Mouse (Mus musculus) limb, embryonic 15.5 days (tissue): ENCODE measurements around the gene Emx1. TPM values are rescaled to one million over a fixed set of nuclear protein-coding genes. Genes with fewer than 3 reads are reported as not detected.
"Not testable (repeated sequence)": the region's sequence is repeated elsewhere in the genome, so short reads cannot be mapped to it uniquely, and the experiment has no call there.

Experiments
- ATAC-seq: fragments of 200-750 bp; cut with Nextera tagmentation; 2 replicates; pipeline ENCODE4 v1.8.0; 2017; ENCODE audit warnings: low read depth, moderate TSS enrichment; ENCODE audit not compliant: insufficient number of reproducible peaks, low FRiP score, low TSS enrichment
- H3K27ac ChIP-seq: fragments of 300-500 bp; sonication (generic); 2 replicates; pipeline ENCODE4 v1.5.1; 2015; ENCODE audit warnings: moderate library complexity, mild to moderate bottlenecking, inconsistent platforms
- H3K27me3 ChIP-seq: fragments of 300-500 bp; sonication (generic); 2 replicates; pipeline ENCODE4 v1.6.1; 2015; ENCODE audit warnings: inconsistent platforms
- H3K36me3 ChIP-seq: fragments of 300-500 bp; sonication (generic); 2 replicates; pipeline ENCODE4 v1.6.1; 2015; ENCODE audit warnings: inconsistent platforms
- H3K4me1 ChIP-seq: fragments of 300-500 bp; sonication (generic); 2 replicates; pipeline ENCODE4 v1.6.1; 2015; ENCODE audit warnings: inconsistent platforms
- H3K4me2 ChIP-seq: fragments of 300-500 bp; sonication (generic); 2 replicates; pipeline ENCODE4 v1.6.1; 2015; ENCODE audit warnings: mild to moderate bottlenecking, inconsistent platforms
- H3K4me3 ChIP-seq: fragments of 300-500 bp; sonication (generic); 2 replicates; pipeline ENCODE4 v1.5.1; 2015; ENCODE audit warnings: mild to moderate bottlenecking, inconsistent platforms
- H3K9ac ChIP-seq: fragments of 300-500 bp; sonication (generic); 2 replicates; pipeline ENCODE4 v1.6.1; 2015; ENCODE audit warnings: inconsistent platforms
- H3K9me3 ChIP-seq: fragments of 300-500 bp; sonication (generic); 2 replicates; pipeline ENCODE4 v1.6.1; 2016; ENCODE audit warnings: inconsistent platforms
- WGBS: fragments of 180-500 bp; shearing (Covaris S2); methylation state at CpG from one replicate; pipeline ENCODE4 v1.1.7; 2015; 5-methylcytosine and 5-hydroxymethylcytosine counted together
- polyA plus RNA-seq: library from polyadenylated mRNA; unstranded; fragments of >200 nt; fragmentation: Nextera tagmentation; extraction: Ambion mirVana; gene quantifications from 2 replicates; pipeline ENCODE4 v1.2.1, GENCODE M21; 2015

Gene Emx1
- polyA plus RNA-seq = 0.20 TPM in 1 of 2 replicates, not detected in the other

- Histone ChIP-seq H3K36me3 (no peaks in the 10 kb centered on the region), H3K27ac (no peak within 1 kb of the TSS), H3K4me3 (peak within 1 kb of the TSS; percentile 40), H3K4me1 (peaks cover 46% of the 10 kb centered on the region), H3K9ac (no peak within 1 kb of the TSS), H3K27me3 (peaks cover 84% of the 10 kb centered on the region), H3K9me3 (no peaks in the 10 kb centered on the region), H3K4me2 (peak within 1 kb of the TSS; percentile 71)
- WGBS = under 1% methylated on average over 73 of the region's 81 CpGs
- ATAC-seq = no peak
These were observed at the start of gene Emx1 for GRCm38 (mm10) chr6:85187340-85188211. Gene Emx1 (plus strand): TSS chr6:85187438.

GRCm38 (mm10) chr6:85139534-85139933, 47.7 kb upstream of the Emx1 start:
- H3K4me2 ChIP-seq = no peak overlapping the region
- WGBS = 88% methylated on average over 2 of the region's 2 CpGs

GRCm38 (mm10) chr6:85141013-85141412, 46.2 kb upstream of the Emx1 start:
- not testable (repeated sequence) for H3K9me3 ChIP-seq, H3K27ac ChIP-seq, H3K4me3 ChIP-seq, H3K4me1 ChIP-seq, H3K4me2 ChIP-seq, H3K27me3 ChIP-seq, H3K36me3 ChIP-seq, H3K9ac ChIP-seq, ATAC-seq
- WGBS = 7% methylated on average over 7 of the region's 7 CpGs

More at GRCm38 (mm10) chr6:85139534-85139933, 47.7 kb upstream of the Emx1 start:
- Histone ChIP-seq H3K4me3 (no peak overlapping the region), H3K27me3 (no peaks in the 10 kb centered on the region), H3K9ac (no peak overlapping the region), H3K9me3 (no peaks in the 10 kb centered on the region), H3K36me3 (0 out of 2 replicates have a peak, but pooled peaks cover 3% of the 10 kb centered on the region), H3K4me1 (peaks cover 6% of the 10 kb centered on the region), H3K27ac (no peak overlapping the region)
- ATAC-seq = no peak

- H3K27me3 ChIP-seq = no peaks in the 10 kb centered on the region
- no peak overlapping the region for H3K4me3 ChIP-seq
- no peaks in the 10 kb centered on the region for H3K4me1 ChIP-seq
- H3K27ac ChIP-seq = no peak overlapping the region
- no peak overlapping the region for H3K9ac ChIP-seq
- no peaks in the 10 kb centered on the region for H3K9me3 ChIP-seq
- H3K36me3 ChIP-seq = no peaks in the 10 kb centered on the region
- H3K4me2 ChIP-seq = no peak overlapping the region
- 57% methylated on average over 3 of the region's 3 CpGs for WGBS
- no peak for ATAC-seq
These were observed 42.8 kb upstream of the Emx1 start for GRCm38 (mm10) chr6:85144466-85144865.

- Histone ChIP-seq H3K4me1 (no peaks in the 10 kb centered on the region), H3K36me3 (no peaks in the 10 kb centered on the region), H3K27ac (no peak overlapping the region), H3K4me3 (no peak overlapping the region), H3K4me2 (no peak overlapping the region), H3K27me3 (0 out of 2 replicates have a peak, but pooled peaks cover 4% of the 10 kb centered on the region), H3K9ac (no peak overlapping the region), H3K9me3 (no peaks in the 10 kb centered on the region)
- 47% methylated on average over 3 of the region's 3 CpGs for WGBS
- ATAC-seq = no peak
These were observed 39.6 kb upstream of the Emx1 start for GRCm38 (mm10) chr6:85147636-85148035.

- no peaks in the 10 kb centered on the region for H3K36me3 ChIP-seq
- H3K4me1 ChIP-seq = peaks cover 15% of the 10 kb centered on the region
- no peak overlapping the region for H3K4me2 ChIP-seq
- 81% methylated on average over 3 of the region's 3 CpGs for WGBS
- ATAC-seq = no peak
- no peak overlapping the region for H3K4me3 ChIP-seq
- no peak overlapping the region for H3K27ac ChIP-seq
- H3K9ac ChIP-seq = no peak overlapping the region
- H3K27me3 ChIP-seq = 0 out of 2 replicates have a peak, but pooled peaks cover 4% of the 10 kb centered on the region
- H3K9me3 ChIP-seq = no peaks in the 10 kb centered on the region
These were observed 36.9 kb upstream of the Emx1 start for GRCm38 (mm10) chr6:85150386-85150785.

GRCm38 (mm10) chr6:85153970-85154540, 33.2 kb upstream of the Emx1 start:
- no peak for ATAC-seq
- 2% methylated on average over 8 of the region's 9 CpGs for whole genome bisulfite sequencing
- Histone ChIP-seq H3K4me3 (no peak overlapping the region), H3K27ac (no peak overlapping the region), H3K4me2 (no peak overlapping the region), H3K9me3 (no peaks in the 10 kb centered on the region), H3K36me3 (no peaks in the 10 kb centered on the region), H3K9ac (no peak overlapping the region), H3K27me3 (0 out of 2 replicates have a peak, but pooled peaks cover 4% of the 10 kb centered on the region), H3K4me1 (peaks cover 18% of the 10 kb centered on the region)

GRCm38 (mm10) chr6:85154861-85155528, 32.2 kb upstream of the Emx1 start:
- H3K27ac ChIP-seq = peak overlapping the region; percentile 75
- H3K4me1 ChIP-seq = peaks cover 18% of the 10 kb centered on the region
- H3K4me2 ChIP-seq = peak overlapping the region; percentile 68
- 0 out of 2 replicates have a peak, but pooled peaks cover 4% of the 10 kb centered on the region for H3K27me3 ChIP-seq
- H3K9me3 ChIP-seq = no peaks in the 10 kb centered on the region
- no peak for ATAC-seq
- H3K9ac ChIP-seq = peak overlapping the region; percentile 37
- H3K4me3 ChIP-seq = peak overlapping the region; percentile 49
- H3K36me3 ChIP-seq = no peaks in the 10 kb centered on the region
- WGBS = 3% methylated on average over 34 of the region's 34 CpGs

- H3K9me3 ChIP-seq, H3K9ac ChIP-seq, H3K4me3 ChIP-seq, ATAC-seq, H3K27ac ChIP-seq, H3K27me3 ChIP-seq, H3K4me2 ChIP-seq, H3K36me3 ChIP-seq: not testable (repeated sequence)
- peaks cover 18% of the 10 kb centered on the region for H3K4me1 ChIP-seq
- WGBS = 60% methylated on average over 2 of the region's 2 CpGs
These were observed 30.7 kb upstream of the Emx1 start for GRCm38 (mm10) chr6:85156551-85156950.

- peaks cover 18% of the 10 kb centered on the region for H3K4me1 ChIP-seq
- not testable (repeated sequence) for H3K9ac ChIP-seq, H3K36me3 ChIP-seq, H3K4me3 ChIP-seq, H3K9me3 ChIP-seq, ATAC-seq, H3K27me3 ChIP-seq, H3K27ac ChIP-seq, H3K4me2 ChIP-seq
- WGBS = 70% methylated on average over 4 of the region's 4 CpGs
These were observed 29.0 kb upstream of the Emx1 start for GRCm38 (mm10) chr6:85158040-85158804.

- not testable (repeated sequence) for H3K36me3 ChIP-seq, H3K9ac ChIP-seq, H3K4me2 ChIP-seq, H3K27ac ChIP-seq, H3K4me3 ChIP-seq, H3K9me3 ChIP-seq, H3K27me3 ChIP-seq, ATAC-seq
- peaks cover 13% of the 10 kb centered on the region for H3K4me1 ChIP-seq
- WGBS = 19% methylated on average over 6 of the region's 6 CpGs
These were observed 28.0 kb upstream of the Emx1 start for GRCm38 (mm10) chr6:85159092-85159760.
